Mouse (Mus musculus) hindbrain, embryonic 11.5 days (tissue): ENCODE data around the gene Gnmt. TPM values are rescaled to one million over a fixed set of nuclear protein-coding genes. Genes with fewer than 3 reads are reported as not detected.
A peak's percentile ranks its signal among the peaks of the same experiment; 100 is the strongest.

ENCODE experiments used
- ATAC-seq: fragments of 200-750 bp; cut with Nextera tagmentation; 2 replicates; pipeline ENCODE4 v1.8.0; 2017; ENCODE audit warnings: mild to moderate bottlenecking, moderate TSS enrichment, moderate library complexity; ENCODE audit not compliant: low FRiP score
- DNase-seq: peaks from one replicate; pipeline ENCODE4 v3.0.0-alpha.2; 2015; ENCODE audit warnings: low spot score
- H3K27ac ChIP-seq: fragments of 300-500 bp; sonication (generic); 2 replicates; pipeline ENCODE4 v1.5.1; 2014; ENCODE audit warnings: mild to moderate bottlenecking, low read depth, low read length
- H3K27me3 ChIP-seq: fragments of 300-500 bp; sonication (generic); 2 replicates; pipeline ENCODE4 v1.6.1; 2014; ENCODE audit warnings: mild to moderate bottlenecking, low read length, moderate library complexity, mixed read lengths; ENCODE audit not compliant: control insufficient read depth, insufficient read depth
- H3K36me3 ChIP-seq: fragments of 300-500 bp; sonication (generic); 2 replicates; pipeline ENCODE4 v1.6.1; 2014; ENCODE audit warnings: mild to moderate bottlenecking, low read length, moderate library complexity, mixed read lengths; ENCODE audit not compliant: control insufficient read depth, insufficient read depth
- H3K4me1 ChIP-seq: fragments of 300-500 bp; sonication (generic); replicated peaks from 2 replicates; pipeline ENCODE4 v1.6.1; 2014; ENCODE audit warnings: low read length, mixed read lengths; ENCODE audit not compliant: control insufficient read depth, insufficient read depth
- H3K4me2 ChIP-seq: fragments of 300-500 bp; sonication (generic); replicated peaks from 2 replicates; pipeline ENCODE4 v1.6.1; 2014; ENCODE audit warnings: mild to moderate bottlenecking, low read depth, low read length
- H3K4me3 ChIP-seq: fragments of 300-500 bp; sonication (generic); 2 replicates; pipeline ENCODE4 v1.5.1; 2014; ENCODE audit warnings: low read depth, low read length
- H3K9ac ChIP-seq: fragments of 300-500 bp; sonication (generic); 2 replicates; pipeline ENCODE4 v1.6.1; 2014; ENCODE audit warnings: low read depth, low read length
- H3K9me3 ChIP-seq: fragments of 300-500 bp; sonication (generic); 2 replicates; pipeline ENCODE4 v1.6.1; 2016; ENCODE audit warnings: low read length; ENCODE audit not compliant: control insufficient read depth
- WGBS: fragments of 180-500 bp; shearing (Covaris S2); extraction: QIAGEN DNeasy Blood & Tissue Kit; methylation state at CpG from one replicate; pipeline ENCODE4 v1.1.7; 2014; 5-methylcytosine and 5-hydroxymethylcytosine counted together
- polyA plus RNA-seq: library from polyadenylated mRNA; unstranded; fragments of >200 nt; fragmentation: Nextera tagmentation; extraction: Ambion mirVana; gene quantifications from 2 replicates; pipeline ENCODE4 v1.2.1, GENCODE M21; 2014

Gene Gnmt
- polyA plus RNA-seq, 1 experiment from 2014 or later = 0.48 TPM

- no peak overlapping the region for H3K4me3 ChIP-seq
- no peak overlapping the region for H3K27ac ChIP-seq
- DNase-seq (no peak), ATAC-seq (no peak)
- no peaks in the 10 kb centered on the region for H3K36me3 ChIP-seq
- H3K4me1 ChIP-seq = no peaks in the 10 kb centered on the region
- H3K9me3 ChIP-seq = no peaks in the 10 kb centered on the region
- no peak overlapping the region for H3K4me2 ChIP-seq
- H3K27me3 ChIP-seq = peaks cover 2% of the 10 kb centered on the region; the same call in 1 of the 2 replicates
- WGBS = 94% methylated on average over 3 of the region's 3 CpGs
- H3K9ac ChIP-seq = no peak overlapping the region
Observed at GRCm38 (mm10) chr17:46734055-46734454, 5.1 kb upstream of the Gnmt start.

GRCm38 (mm10) chr17:46728496-46728895 is 472 bp downstream of the Gnmt start:
- H3K4me2 ChIP-seq = no peak overlapping the region

DNA sequence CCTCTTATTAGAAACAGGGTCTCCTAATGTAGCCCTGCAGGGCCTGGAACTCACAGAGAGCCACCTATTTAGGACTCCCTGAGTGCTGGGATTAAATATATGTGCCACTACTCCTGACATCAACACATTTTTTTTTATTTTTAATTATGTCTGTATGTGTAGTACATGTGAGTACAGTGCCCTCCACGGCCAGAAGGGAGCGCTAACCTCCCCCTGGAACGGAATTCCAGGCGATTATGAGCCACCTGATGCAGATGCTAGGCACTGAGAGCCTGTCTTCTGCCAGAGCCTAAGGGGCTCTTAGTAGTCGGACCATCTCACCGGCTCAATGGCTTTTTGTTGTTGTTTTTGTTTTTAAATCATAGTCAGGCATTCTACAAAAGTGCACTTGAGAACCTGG is 947 bp downstream of the Gnmt start:
- Histone ChIP-seq H3K27me3 (peaks cover 9% of the 10 kb centered on the region), H3K36me3 (no peaks in the 10 kb centered on the region), H3K4me2 (no peak overlapping the region), H3K4me1 (no peaks in the 10 kb centered on the region), H3K9me3 (no peaks in the 10 kb centered on the region), H3K4me3 (no peak overlapping the region), H3K9ac (no peak overlapping the region), H3K27ac (no peak overlapping the region)
- peak; percentile 42 for DNase-seq
- WGBS = 35% methylated on average over 6 of the region's 6 CpGs
- ATAC-seq = no peak

More at GRCm38 (mm10) chr17:46728496-46728895, 472 bp downstream of the Gnmt start:
- no peak for ATAC-seq
- Histone ChIP-seq H3K27me3 (peaks cover 9% of the 10 kb centered on the region), H3K4me3 (no peak overlapping the region), H3K9me3 (no peaks in the 10 kb centered on the region), H3K36me3 (no peaks in the 10 kb centered on the region), H3K9ac (no peak overlapping the region), H3K4me1 (no peaks in the 10 kb centered on the region), H3K27ac (no peak overlapping the region)
- DNase-seq = no peak
- 47% methylated on average over 11 of the region's 11 CpGs for WGBS

DNA sequence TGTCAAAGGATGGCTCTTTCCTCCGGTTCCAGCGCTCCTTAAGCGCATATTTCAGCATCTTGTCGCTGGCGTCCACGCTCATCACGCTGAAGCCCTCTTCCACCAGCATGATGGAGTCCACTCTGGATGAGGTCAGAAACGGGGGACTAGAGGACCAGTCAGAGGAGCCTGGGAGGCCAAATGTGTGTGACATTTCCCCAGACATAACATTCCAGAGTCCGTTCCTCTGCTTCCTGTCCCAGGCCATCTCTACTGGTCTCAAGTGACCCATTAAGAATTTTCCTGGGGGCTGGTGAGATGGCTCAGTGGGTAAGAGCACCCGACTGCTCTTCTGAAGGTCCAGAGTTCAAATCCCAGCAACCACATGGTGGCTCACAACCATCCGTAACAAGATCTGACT is 1.7 kb downstream of the Gnmt start:
- H3K9me3 ChIP-seq = no peaks in the 10 kb centered on the region
- DNase-seq (no peak), ATAC-seq (no peak)
- H3K9ac ChIP-seq = no peak overlapping the region
- H3K4me1 ChIP-seq = no peaks in the 10 kb centered on the region
- no peaks in the 10 kb centered on the region for H3K36me3 ChIP-seq
- WGBS = 87% methylated on average over 11 of the region's 11 CpGs
- H3K4me3 ChIP-seq = no peak overlapping the region
- H3K27ac ChIP-seq = no peak overlapping the region
- H3K4me2 ChIP-seq = no peak overlapping the region
- peaks cover 9% of the 10 kb centered on the region for H3K27me3 ChIP-seq

GRCm38 (mm10) chr17:46725731-46726645 is 3.0 kb downstream of the Gnmt start:
- no peaks in the 10 kb centered on the region for H3K9me3 ChIP-seq
- H3K4me3 ChIP-seq = no peak overlapping the region
- 93% methylated on average over 26 of the region's 26 CpGs for WGBS
- H3K36me3 ChIP-seq = no peaks in the 10 kb centered on the region
- ATAC-seq = no peak
- H3K4me1 ChIP-seq = no peaks in the 10 kb centered on the region
- H3K27ac ChIP-seq = no peak overlapping the region
- H3K27me3 ChIP-seq = peaks cover 9% of the 10 kb centered on the region
- DNase-seq = no peak
- no peak overlapping the region for H3K9ac ChIP-seq
- no peak overlapping the region for H3K4me2 ChIP-seq

GRCm38 (mm10) chr17:46725273-46725672 is 3.7 kb downstream of the Gnmt start:
- Histone ChIP-seq H3K4me2 (no peak overlapping the region), H3K27ac (no peak overlapping the region), H3K4me1 (no peaks in the 10 kb centered on the region), H3K4me3 (no peak overlapping the region), H3K36me3 (no peaks in the 10 kb centered on the region), H3K9ac (no peak overlapping the region), H3K27me3 (peaks cover 9% of the 10 kb centered on the region), H3K9me3 (no peaks in the 10 kb centered on the region)
- ATAC-seq = no peak
- WGBS = 50% methylated on average over 9 of the region's 9 CpGs
- peak; percentile 57 for DNase-seq

DNA sequence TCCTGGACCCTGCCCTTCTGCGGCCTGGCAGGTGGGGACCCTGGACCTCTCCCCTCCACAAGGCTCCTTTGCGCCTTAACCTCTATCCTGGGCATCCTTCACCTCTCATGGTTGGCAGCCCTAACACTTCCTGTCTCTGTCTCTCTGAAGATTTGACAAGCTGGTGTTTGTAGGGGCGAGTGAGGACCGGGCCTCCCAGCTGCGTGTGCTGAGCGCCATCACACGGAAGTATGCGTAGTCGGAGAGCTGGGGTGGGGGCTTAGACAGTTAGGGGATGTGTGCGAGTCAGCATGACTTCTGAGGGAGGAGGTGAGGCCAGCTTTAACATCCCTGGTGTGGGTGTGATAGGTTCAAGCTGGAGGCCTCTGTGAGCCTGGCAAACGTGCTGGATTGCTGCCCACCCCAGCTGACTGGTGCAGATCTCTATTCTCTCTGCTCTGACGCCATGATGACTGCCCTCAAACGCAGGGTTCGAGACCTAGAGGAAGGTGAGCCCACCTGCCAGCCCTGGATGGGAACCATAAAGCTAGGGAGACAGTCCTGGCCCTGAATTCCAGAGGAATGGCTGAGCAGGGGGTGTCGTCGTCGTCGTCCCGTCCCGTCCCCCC is 4.4 kb downstream of the Gnmt start:
- Histone ChIP-seq H3K4me2 (no peak overlapping the region), H3K4me1 (no peaks in the 10 kb centered on the region), H3K36me3 (no peaks in the 10 kb centered on the region), H3K9me3 (no peaks in the 10 kb centered on the region), H3K4me3 (no peak overlapping the region), H3K9ac (no peak overlapping the region), H3K27me3 (peaks cover 9% of the 10 kb centered on the region), H3K27ac (no peak overlapping the region)
- DNase-seq (no peak), ATAC-seq (no peak)
- 82% methylated on average over 19 of the region's 20 CpGs for WGBS

DNA sequence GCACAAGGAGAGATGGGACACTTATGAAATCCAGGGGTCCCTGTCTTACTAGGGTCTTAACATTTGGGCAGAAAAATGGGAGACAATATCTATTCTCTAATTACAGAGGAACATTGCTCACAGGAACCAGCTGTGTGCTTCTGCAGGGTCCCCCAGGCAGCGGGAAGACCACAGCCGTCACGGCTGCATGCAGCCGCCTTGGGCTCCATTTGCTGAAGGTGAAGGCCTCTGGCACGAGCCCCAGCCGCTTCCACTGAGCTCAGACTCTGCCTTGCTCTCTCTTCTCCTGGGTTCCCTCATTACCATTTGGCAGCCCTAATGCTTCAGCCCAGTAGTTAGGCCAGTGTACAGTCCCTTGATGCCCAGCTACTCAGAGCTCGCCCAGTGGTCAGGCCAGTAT is 7.9 kb downstream of the Gnmt start:
- WGBS = 92% methylated on average over 7 of the region's 7 CpGs
- Histone ChIP-seq H3K9ac (no peak overlapping the region), H3K27me3 (no peaks in the 10 kb centered on the region), H3K9me3 (no peaks in the 10 kb centered on the region), H3K4me3 (no peak overlapping the region), H3K36me3 (no peaks in the 10 kb centered on the region), H3K4me1 (no peaks in the 10 kb centered on the region), H3K4me2 (no peak overlapping the region), H3K27ac (no peak overlapping the region)
- no peak for ATAC-seq
- no peak for DNase-seq
